Mouse (Mus musculus) adrenal gland, adult 2 months (tissue): Measurements from ENCODE around the gene P2ry6. TPM values are rescaled to one million over a fixed set of nuclear protein-coding genes. Genes with fewer than 3 reads are reported as not detected.

Source experiments
- polyA plus RNA-seq: library from polyadenylated mRNA; depleted of rRNA; stranded (reverse); fragments of >200 nt; gene quantifications from 2 replicates; pipeline ENCODE4 v1.2.3, GENCODE M21; 2012; rRNA removed
- total RNA-seq, 2 experiments: library from RNA; stranded (reverse); gene quantifications; 2 replicates each; pipeline ENCODE4 v1.2.3; 2021

Gene P2ry6
- total and polyA plus RNA-seq, 3 experiments, result 5.3 to 32.3 (median 12.6) TPM

Other genes starting within 250 kb of the P2ry6 start
- 1 to 10 TPM; 1.3 to 2.5 TPM for gene Relt, start 111.2 kb downstream of the P2ry6 start, total RNA-seq
- 4.5 and 4.6 TPM in 2 replicates for gene Relt, start 111.2 kb downstream of the P2ry6 start, polyA plus RNA-seq
- gene Arhgef17, start 42.5 kb downstream of the P2ry6 start, total RNA-seq, result 10 to 100 TPM; 76.4 to 81.7 TPM
- gene Arhgef17, start 42.5 kb downstream of the P2ry6 start, polyA plus RNA-seq, result 99.6 and 118 TPM in 2 replicates
- gene P2ry2, start 38.2 kb upstream of the P2ry6 start, total RNA-seq, result 1 to 10 TPM; 1.9 to 5.0 TPM
- gene P2ry2, start 38.2 kb upstream of the P2ry6 start, polyA plus RNA-seq, result 3.8 and 4.8 TPM in 2 replicates
- 10 to 100 TPM; 15.3 to 25.1 TPM for gene Fchsd2, start 118.2 kb upstream of the P2ry6 start, total RNA-seq
- gene Fchsd2, start 118.2 kb upstream of the P2ry6 start, polyA plus RNA-seq, result 6.3 and 8.2 TPM in 2 replicates